Mouse (Mus musculus) natural killer cell, adult 2 months (primary cell): Measurements from ENCODE around the gene Mgat4a.
A peak's percentile ranks its signal among the peaks of the same experiment; 100 is the strongest.

Experiments
- DNase-seq, 2 experiments: peaks; one replicate each; pipeline ENCODE4 v3.0.0; 2022; ENCODE audit warnings: low spot score in 2 of 2

The Mgat4a gene

GRCm38 (mm10) chr1:37466322-37466995 is 74.4 kb downstream of the Mgat4a start:
- DNase-seq = no peak

GRCm38 (mm10) chr1:37464878-37465452 is 75.9 kb downstream of the Mgat4a start:
- DNase-seq = no peak

GRCm38 (mm10) chr1:37457546-37457945 is 83.3 kb downstream of the Mgat4a start:
- DNase-seq = no peak

- DNase-seq = no peak
Observed at GRCm38 (mm10) chr1:37451270-37451669, 89.5 kb downstream of the Mgat4a start.

GRCm38 (mm10) chr1:37448361-37449095 is 92.3 kb downstream of the Mgat4a start:
- DNase-seq = peak; percentile 55 to 76

GRCm38 (mm10) chr1:37442848-37443835 is 97.7 kb downstream of the Mgat4a start:
- DNase-seq = no peak

- DNase-seq = no peak
Observed at GRCm38 (mm10) chr1:37436419-37436818, 104.4 kb downstream of the Mgat4a start.

- DNase-seq = no peak
Observed at GRCm38 (mm10) chr1:37430297-37430840, 110.4 kb downstream of the Mgat4a start.

- peak; percentile 87 to 91 for DNase-seq
Observed at GRCm38 (mm10) chr1:37429366-37430296, 111.2 kb downstream of the Mgat4a start, which contains the start of the genes Coa5 and Unc50. Coa5 (minus strand) TSS chr1:37430103. Unc50 (plus strand) TSS chr1:37430139.

- no peak for DNase-seq
Observed at GRCm38 (mm10) chr1:37428911-37429310, 111.9 kb downstream of the Mgat4a start.

- DNase-seq = no peak
Observed at GRCm38 (mm10) chr1:37427144-37427875, 113.5 kb downstream of the Mgat4a start.

- peak; percentile 89 for DNase-seq
Observed at GRCm38 (mm10) chr1:37419420-37419819, 121.4 kb downstream of the Mgat4a start.

GRCm38 (mm10) chr1:37415394-37415793 is 125.4 kb downstream of the Mgat4a start:
- DNase-seq = no peak

- DNase-seq = no peak
Observed at GRCm38 (mm10) chr1:37409647-37410046, 131.2 kb downstream of the Mgat4a start.

- DNase-seq = no peak
Observed at GRCm38 (mm10) chr1:37408678-37409077, 132.1 kb downstream of the Mgat4a start.

- DNase-seq = no peak
Observed at GRCm38 (mm10) chr1:37408059-37408458, 132.8 kb downstream of the Mgat4a start.

- no peak for DNase-seq
Observed at GRCm38 (mm10) chr1:37407228-37407627, 133.6 kb downstream of the Mgat4a start.

GRCm38 (mm10) chr1:37405137-37405536 is 135.7 kb downstream of the Mgat4a start:
- DNase-seq = no peak

GRCm38 (mm10) chr1:37401687-37402086 is 139.1 kb downstream of the Mgat4a start:
- peak; percentile 44 to 68 for DNase-seq
